Mouse (Mus musculus) embryonic fibroblast, embryonic 13.5 days (primary cell): Measurements from ENCODE around the gene Tacr2.

Experiments
- CTCF ChIP-seq: IDR thresholded peaks from 2 replicates; pipeline ENCODE4 v1.5.1; 2011; ENCODE audit warnings: mild to moderate bottlenecking, control low read depth, low read length, moderate library complexity, borderline replicate concordance; ENCODE audit not compliant: insufficient read depth
- POLR2A ChIP-seq: IDR thresholded peaks from 2 replicates; pipeline ENCODE4 v1.6.1; 2011; ENCODE audit warnings: low read depth, mild to moderate bottlenecking, control low read depth, low read length, moderate library complexity

DNA sequence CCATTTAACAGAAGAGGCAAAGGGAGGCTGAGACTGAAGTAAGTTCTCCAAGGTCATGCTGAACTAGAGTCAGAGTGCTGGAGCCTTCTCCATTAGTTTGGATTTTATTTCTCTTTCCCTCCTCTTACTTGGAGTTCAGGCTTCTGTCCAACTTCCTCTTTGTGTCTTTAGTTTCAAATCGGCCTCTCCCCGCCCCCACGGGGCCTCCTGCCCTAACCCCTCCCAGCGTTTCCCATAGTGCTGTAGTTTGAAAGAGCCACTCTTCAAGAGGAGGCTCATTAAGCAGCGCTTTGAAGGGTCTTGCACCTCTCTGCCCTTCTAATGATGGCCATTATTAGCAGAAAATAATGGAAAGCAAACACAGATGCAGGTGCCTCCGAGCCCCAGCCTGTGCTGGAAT lies 59.2 kb downstream of the Tacr2 start:
- no peak for TF ChIP-seq CTCF
- no peak for TF ChIP-seq POLR2A
